In genomic region chr2:3493833-3494409, GRCm38 (mm10) we compare ENCODE assay signal across 20 mouse cellular contexts. TPM values are rescaled to one million over a fixed set of nuclear protein-coding genes. Genes with fewer than 3 reads are reported as not detected.
DNase-seq lines count a peak whose midpoint lies in the region; ATAC-seq and TF ChIP-seq lines count a peak whose summit lies in the region.
"Had no signal": no experiment of that assay in that cellular context is flagged by ENCODE, and none has a peak within 500 bp of the region (broad histone marks: within the 10 kb centered on the region; RNA-seq: fewer than 3 reads in every experiment).

No protein-coding gene starts in this region.

- H3K36me3 ChIP-seq in G1E (replicated peaks), result peaks cover 90% of the 10 kb centered on the region
- peaks cover 90% of the 10 kb centered on the region for H3K36me3 ChIP-seq in liver, embryonic 12.5 days
- H3K36me3 ChIP-seq in liver, embryonic 16.5 days (ENCODE audit: control insufficient read depth, insufficient read depth), result peaks cover 53% of the 10 kb centered on the region

- no peaks in the 10 kb centered on the region for H3K27me3 ChIP-seq in G1E (ENCODE audit: insufficient read depth, low read length)
- H3K27me3 ChIP-seq in liver, embryonic 12.5 days (replicated peaks), result no peaks in the 10 kb centered on the region
- no peaks in the 10 kb centered on the region for H3K27me3 ChIP-seq in liver, embryonic 16.5 days (ENCODE audit: control insufficient read depth, insufficient read depth, low read depth, low read length)
- H3K27me3 ChIP-seq: embryonic facial prominence, embryonic 12.5 days; forebrain, embryonic 12.5 days; heart, embryonic 15.5 days; hindbrain, embryonic 15.5 days; Patski had no signal

- intact Hi-C loops in heart, postnatal 14 days (cut with DNase I), result no loop called here
- intact Hi-C loops in left cerebral cortex, postnatal 14 days (cut with DNase I), result no loop called here

- H3K4me1 ChIP-seq in G1E (ENCODE audit: insufficient read depth, low read depth, low read length), result peaks cover 7% of the 10 kb centered on the region; the same call in 1 of the 2 replicates
- peaks cover 8% of the 10 kb centered on the region; the same call in 1 of the 2 replicates for H3K4me1 ChIP-seq in liver, embryonic 12.5 days
- H3K4me1 ChIP-seq in liver, embryonic 16.5 days (ENCODE audit: control insufficient read depth, low read depth, low read length), result no peaks in the 10 kb centered on the region; the same call in 1 of the 2 replicates
- H3K4me1 ChIP-seq: embryonic facial prominence, embryonic 12.5 days; forebrain, embryonic 12.5 days; heart, embryonic 15.5 days; hindbrain, embryonic 15.5 days had no signal

- no peak overlapping the region for H3K27ac ChIP-seq in liver, embryonic 12.5 days
- 0 out of 2 replicates have a peak overlapping the region, but pooled peaks have one; percentile 16 for H3K27ac ChIP-seq in liver, embryonic 16.5 days (ENCODE audit: low read length)
- H3K27ac ChIP-seq: embryonic facial prominence, embryonic 12.5 days; forebrain, embryonic 12.5 days; heart, adult 2 months; heart, embryonic 15.5 days; hindbrain, embryonic 15.5 days had no signal

- no peaks in the 10 kb centered on the region for H3K9me3 ChIP-seq in G1E (replicated peaks)
- H3K9me3 ChIP-seq in liver, embryonic 12.5 days (replicated peaks), result no peaks in the 10 kb centered on the region
- H3K9me3 ChIP-seq in liver, embryonic 16.5 days (replicated peaks; ENCODE audit: control insufficient read depth, low read length), result no peaks in the 10 kb centered on the region
- H3K9me3 ChIP-seq: embryonic facial prominence, embryonic 12.5 days; forebrain, embryonic 12.5 days; heart, embryonic 15.5 days; hindbrain, embryonic 15.5 days had no signal

- H3K4me2 ChIP-seq in liver, embryonic 12.5 days, result no peak overlapping the region
- H3K4me2 ChIP-seq in liver, embryonic 16.5 days (ENCODE audit: low read depth, low read length), result no peak overlapping the region
- H3K4me2 ChIP-seq: embryonic facial prominence, embryonic 12.5 days; forebrain, embryonic 12.5 days; heart, embryonic 11.5 days; heart, embryonic 15.5 days; hindbrain, embryonic 15.5 days had no signal

- no peak overlapping the region for H3K4me3 ChIP-seq in G1E (ENCODE audit: low read depth, low read length)
- no peak overlapping the region for H3K4me3 ChIP-seq in liver, embryonic 12.5 days
- H3K4me3 ChIP-seq in liver, embryonic 16.5 days (ENCODE audit: low read depth, low read length), result no peak overlapping the region
- H3K4me3 ChIP-seq: embryonic facial prominence, embryonic 12.5 days; forebrain, embryonic 12.5 days; heart, adult 2 months; heart, embryonic 15.5 days; hindbrain, embryonic 15.5 days had no signal

- no peak overlapping the region for H3K9ac ChIP-seq in liver, embryonic 12.5 days
- no peak overlapping the region for H3K9ac ChIP-seq in liver, embryonic 16.5 days (ENCODE audit: low read depth, low read length)
- H3K9ac ChIP-seq: embryonic facial prominence, embryonic 12.5 days; forebrain, embryonic 12.5 days; heart, embryonic 15.5 days; hindbrain, embryonic 15.5 days had no signal

- peak; percentile 15; the same call in 1 of the 2 replicates for ATAC-seq in G1E (ENCODE audit: extremely low read depth, insufficient number of reproducible peaks, low FRiP score, poor library complexity, severe bottlenecking)
- peak; percentile 82 for ATAC-seq in liver, embryonic 12.5 days
- ATAC-seq in liver, embryonic 16.5 days (ENCODE audit: low read depth), result peak; percentile 72
- ATAC-seq: activated CD4-positive, CD25-positive, alpha-beta regulatory T cell, adult 4 months; forebrain, embryonic 16.5 days; Patski had no signal

- 40% methylated on average over 3 of the region's 3 CpGs for WGBS in liver, embryonic 12.5 days (ENCODE audit: insufficient replicate concordance)
- 46% methylated on average over 3 of the region's 3 CpGs for WGBS in liver, embryonic 16.5 days (ENCODE audit: insufficient replicate concordance)

- no peak for DNase-seq in G1E (ENCODE audit: low spot score)
- DNase-seq in c-Kit-positive CD71-positive TER-119-negative erythroid progenitor cells, embryonic 14.5 days (ENCODE audit: low read depth), result peak; percentile 23
- no peak for DNase-seq in heart, postnatal 14 days
- no peak for DNase-seq in lung, adult 18-20 months
- no peak for DNase-seq in spleen, postnatal 14 days (ENCODE audit: low spot score in 2 of 2)
- no peak for DNase-seq in left cerebral cortex, postnatal 14 days (ENCODE audit: low spot score in 2 of 2)
- DNase-seq: cerebellum, adult 8-10 months; cerebellum, postnatal 14 days; gastrocnemius, postnatal 10 days; heart, adult 2 months had no signal

- no peak for TF ChIP-seq CTCF in G1E (IDR thresholded peaks at IDR 0.05; ENCODE audit: low read depth, low read length)

RNA-seq across cellular contexts. Expression of gene Gm45902, which starts 18.7 kb away (rescaled TPM):
- total RNA-seq in G1E (2014; fragmentation: Nextera tagmentation), result 9.4 and 9.6 TPM in 2 replicates
- total RNA-seq in G1E (2017), result 13.6 and 14.4 TPM in 2 replicates
- 2.0 and 2.5 TPM in 2 replicates for polyA plus RNA-seq in G1E (2012)
- 3.2 and 3.5 TPM in 2 replicates for polyA plus RNA-seq in liver, embryonic 12.5 days (2016; fragmentation: Nextera tagmentation; extraction: Ambion mirVana)
- 1.4 and 1.5 TPM in 2 replicates for polyA plus RNA-seq in liver, embryonic 16.5 days (2015; fragmentation: Nextera tagmentation; extraction: Ambion mirVana)
- 1 to 10 TPM; 1.4 to 2.0 TPM for total RNA-seq in heart, postnatal 14 days (2021)
- total RNA-seq in left cerebral cortex, postnatal 14 days (2021), result 1 to 10 TPM; 5.6 to 5.7 TPM

RNA-seq across cellular contexts. Expression of gene Hspa14, which starts 18.7 kb away (rescaled TPM):
- 76.4 TPM in 2 replicates for total RNA-seq in G1E (2014; fragmentation: Nextera tagmentation)
- total RNA-seq in G1E (2017), result 212 and 220 TPM in 2 replicates
- 7.4 and 10.6 TPM in 2 replicates for polyA plus RNA-seq in G1E (2012)
- polyA plus RNA-seq in liver, embryonic 12.5 days (2016; fragmentation: Nextera tagmentation; extraction: Ambion mirVana), result 107 and 109 TPM in 2 replicates
- polyA plus RNA-seq in liver, embryonic 16.5 days (2015; fragmentation: Nextera tagmentation; extraction: Ambion mirVana), result 51.4 and 58.6 TPM in 2 replicates
- 10 to 100 TPM; 25.5 to 27.1 TPM for total RNA-seq in heart, postnatal 14 days (2021)
- total RNA-seq in left cerebral cortex, postnatal 14 days (2021), result 10 to 100 TPM; 42.6 to 43.3 TPM

RNA-seq across cellular contexts. Expression of gene Cdnf, which starts 18.9 kb away (rescaled TPM):
- total RNA-seq in G1E (2014; fragmentation: Nextera tagmentation) (1.3 and 1.6 TPM in 2 replicates), G1E (2017) (0.29 and 0.49 TPM in 2 replicates)
- 0.07 and 0.17 TPM in 2 replicates for polyA plus RNA-seq in G1E (2012)
- polyA plus RNA-seq in liver, embryonic 12.5 days (2016; fragmentation: Nextera tagmentation; extraction: Ambion mirVana), result 0.11 and 0.24 TPM in 2 replicates
- 0.09 and 0.11 TPM in 2 replicates for polyA plus RNA-seq in liver, embryonic 16.5 days (2015; fragmentation: Nextera tagmentation; extraction: Ambion mirVana)
- 10 to 100 TPM; 13.9 to 14.0 TPM for total RNA-seq in heart, postnatal 14 days (2021)
- 1 to 10 TPM in 1 of 2 experiments, under 1 TPM in 1; 0.55 to 1.2 TPM for total RNA-seq in left cerebral cortex, postnatal 14 days (2021)

RNA-seq across cellular contexts. Expression of gene Suv39h2, which starts 19.1 kb away (rescaled TPM):
- 25.7 and 31.6 TPM in 2 replicates for total RNA-seq in G1E (2014; fragmentation: Nextera tagmentation)
- 13.9 and 19.1 TPM in 2 replicates for total RNA-seq in G1E (2017)
- polyA plus RNA-seq in G1E (2012), result 6.2 and 7.6 TPM in 2 replicates
- 13.2 and 13.3 TPM in 2 replicates for polyA plus RNA-seq in liver, embryonic 12.5 days (2016; fragmentation: Nextera tagmentation; extraction: Ambion mirVana)
- 3.7 and 4.0 TPM in 2 replicates for polyA plus RNA-seq in liver, embryonic 16.5 days (2015; fragmentation: Nextera tagmentation; extraction: Ambion mirVana)
- total RNA-seq in heart, postnatal 14 days (2021), result under 1 TPM; 0.74 to 0.76 TPM
- 1 to 10 TPM; 3.1 to 3.2 TPM for total RNA-seq in left cerebral cortex, postnatal 14 days (2021)

Comparison
In these comparisons a context has a peak if more than half of its experiments do, and no peak if none do; other contexts are left out.
1. ATAC-seq: peak in every context shown above with its lines; median percentile 82 in liver, embryonic 12.5 days; 72 in liver, embryonic 16.5 days; 15 in G1E.
2. RNA of gene Cdnf, which starts 18.9 kb away (total RNA-seq): 13.9 to 14.0 TPM in heart, postnatal 14 days; 0.29 to 1.6 TPM in G1E and 0.55 to 1.2 TPM in left cerebral cortex, postnatal 14 days; every median in the first group is over 4 times any median in the second.